Mouse (Mus musculus): Measurements from ENCODE around the gene Ralgapa1. TPM values are rescaled to one million over a fixed set of nuclear protein-coding genes. Genes with fewer than 3 reads are reported as not detected.
A peak's percentile ranks its signal among the peaks of the same experiment; 100 is the strongest.
"Not testable (repeated sequence)": the region's sequence is repeated elsewhere in the genome, so short reads cannot be mapped to it uniquely, and the experiment has no call there.

Ralgapa1 gene
- polyA plus RNA-seq, 1 experiment from 2014 or later: 22.1 TPM

- WGBS: under 1% methylated on average over 98 of the region's 109 CpGs
- Histone ChIP-seq H3K9me3 (ENCODE audit: control insufficient read depth, low read length) (no peaks in the 10 kb centered on the region), H3K9ac (ENCODE audit: low read length) (no peak overlapping the region), H3K27ac (ENCODE audit: low read depth, low read length) (no peak overlapping the region), H3K4me3 (ENCODE audit: low read depth, low read length) (peak overlapping the region; percentile 48), H3K4me1 (ENCODE audit: control insufficient read depth, insufficient read depth, low read length) (peaks cover 16% of the 10 kb centered on the region), H3K4me2 (ENCODE audit: low read depth) (peak overlapping the region; percentile 79), H3K27me3 (ENCODE audit: control insufficient read depth, insufficient read depth, low read length) (peaks cover 48% of the 10 kb centered on the region), H3K36me3 (ENCODE audit: control insufficient read depth, insufficient read depth, low read length) (no peaks in the 10 kb centered on the region)
- DNase-seq (ENCODE audit: low spot score) (peak; percentile 73), ATAC-seq (ENCODE audit: insufficient read depth, low FRiP score, low TSS enrichment) (0 out of 2 replicates have a peak, but pooled peaks have one; percentile 56)
These were observed 221.1 kb downstream of the Ralgapa1 start for GRCm38 (mm10) chr12:55599639-55600502.

DNA sequence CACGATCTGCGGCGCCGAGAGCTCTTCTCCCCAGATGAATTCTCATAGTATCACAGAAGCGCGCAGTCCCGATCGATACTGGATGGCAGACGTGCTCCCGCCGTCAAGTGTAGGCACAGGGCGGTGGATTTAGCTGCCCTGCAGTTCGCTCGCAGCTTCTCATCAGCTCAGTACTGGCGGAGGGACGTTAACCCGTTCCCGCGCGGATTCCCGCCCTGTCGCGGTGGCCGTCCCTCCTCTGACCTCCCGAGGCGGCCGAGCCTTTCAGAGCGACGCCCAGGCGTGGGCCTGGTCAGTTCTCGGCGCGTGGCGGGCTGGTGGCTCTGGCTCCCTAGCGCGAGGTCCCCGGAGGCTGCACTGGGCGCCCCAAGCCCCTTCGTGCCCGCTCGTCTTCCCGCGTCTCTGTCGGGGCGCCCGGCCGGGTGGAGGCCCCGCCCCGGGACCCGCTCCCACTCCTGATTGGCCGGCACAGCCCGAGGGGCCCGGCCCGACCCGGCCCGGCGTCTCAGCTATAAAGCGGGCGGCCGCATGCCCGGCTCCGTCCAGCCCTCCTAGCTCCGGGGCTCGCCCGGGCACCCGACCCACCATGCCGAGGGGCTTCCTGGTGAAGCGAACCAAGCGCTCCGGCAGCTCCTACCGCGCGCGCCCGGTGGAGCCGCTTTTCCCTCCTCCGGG is 221.9 kb downstream of the Ralgapa1 start, which contains the start of gene Insm2:
TSS of gene Insm2 (plus strand) at position 541 of the 675 bp plus-strand sequence.
- Histone ChIP-seq H3K27ac (ENCODE audit: low read depth, low read length) (no peak within 1 kb of the TSS), H3K27me3 (ENCODE audit: control insufficient read depth, insufficient read depth, low read length) (peaks cover 48% of the 10 kb centered on the region), H3K36me3 (ENCODE audit: control insufficient read depth, insufficient read depth, low read length) (no peaks in the 10 kb centered on the region), H3K4me3 (ENCODE audit: low read depth, low read length) (peak within 1 kb of the TSS; percentile 48), H3K4me1 (ENCODE audit: control insufficient read depth, insufficient read depth, low read length) (peaks cover 16% of the 10 kb centered on the region), H3K9me3 (ENCODE audit: control insufficient read depth, low read length) (no peaks in the 10 kb centered on the region), H3K9ac (ENCODE audit: low read length) (peak within 1 kb of the TSS; percentile 15; the same call in 1 of the 2 replicates), H3K4me2 (ENCODE audit: low read depth) (peak within 1 kb of the TSS; percentile 79)
- WGBS: under 1% methylated on average over 57 of the region's 77 CpGs
- ATAC-seq (ENCODE audit: insufficient read depth, low FRiP score, low TSS enrichment) (peak; percentile 54), DNase-seq (ENCODE audit: low spot score) (peak; percentile 47)

DNA sequence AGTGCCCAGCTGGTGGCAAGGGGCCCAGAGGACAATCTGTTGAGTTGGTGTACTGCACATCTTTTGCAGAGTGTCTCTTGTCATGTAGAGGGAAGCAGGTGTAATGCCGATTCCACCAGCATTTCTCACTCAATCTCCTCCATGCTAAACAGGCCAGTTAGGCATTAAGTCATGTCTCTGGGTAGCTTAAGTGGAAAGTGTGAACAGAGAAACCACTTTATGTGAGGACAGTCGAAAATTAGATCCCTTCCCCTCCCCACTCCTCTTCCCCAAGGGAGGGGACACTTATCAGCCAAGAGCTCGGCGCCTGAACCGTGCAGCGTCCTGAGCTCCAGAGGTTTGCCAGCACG is 222.5 kb downstream of the Ralgapa1 start:
- Histone ChIP-seq H3K27me3 (ENCODE audit: control insufficient read depth, insufficient read depth, low read length) (peaks cover 48% of the 10 kb centered on the region), H3K4me3 (ENCODE audit: low read depth, low read length) (peak overlapping the region; percentile 48), H3K9ac (ENCODE audit: low read length) (no peak overlapping the region), H3K4me1 (ENCODE audit: control insufficient read depth, insufficient read depth, low read length) (peaks cover 16% of the 10 kb centered on the region), H3K9me3 (ENCODE audit: control insufficient read depth, low read length) (no peaks in the 10 kb centered on the region), H3K27ac (ENCODE audit: low read depth, low read length) (no peak overlapping the region), H3K4me2 (ENCODE audit: low read depth) (peak overlapping the region; percentile 79), H3K36me3 (ENCODE audit: control insufficient read depth, insufficient read depth, low read length) (no peaks in the 10 kb centered on the region)
- ATAC-seq (ENCODE audit: insufficient read depth, low FRiP score, low TSS enrichment): 0 out of 2 replicates have a peak, but pooled peaks have one; percentile 5
- no peak for DNase-seq (ENCODE audit: low spot score)
- WGBS: 6% methylated on average over 7 of the region's 7 CpGs

DNA sequence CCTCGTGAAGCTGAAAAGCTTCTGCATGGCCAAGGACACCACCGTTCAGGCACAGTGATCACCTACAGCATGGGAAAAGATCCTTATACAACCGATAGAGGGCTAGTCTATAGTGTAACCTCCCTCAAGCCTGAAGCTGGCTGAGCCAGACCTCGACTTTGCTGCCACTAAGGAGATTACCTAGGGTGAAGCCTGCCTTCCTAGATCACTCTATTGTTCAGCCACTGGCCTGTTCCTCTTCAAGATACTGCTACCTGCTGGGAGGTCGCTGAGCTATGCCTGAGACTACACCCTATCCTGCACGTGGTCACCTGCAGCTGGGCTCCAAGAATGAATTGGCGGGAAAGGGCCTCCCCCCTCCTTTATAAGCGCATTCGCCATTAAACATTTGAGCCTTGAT is 234.0 kb downstream of the Ralgapa1 start:
- H3K36me3 ChIP-seq (ENCODE audit: control insufficient read depth, insufficient read depth, low read length); ATAC-seq (ENCODE audit: insufficient read depth, low FRiP score, low TSS enrichment); H3K9me3 ChIP-seq (ENCODE audit: control insufficient read depth, low read length); H3K9ac ChIP-seq (ENCODE audit: low read length); H3K27ac ChIP-seq (ENCODE audit: low read depth, low read length); H3K4me3 ChIP-seq (ENCODE audit: low read depth, low read length); DNase-seq (ENCODE audit: low spot score); H3K4me2 ChIP-seq (ENCODE audit: low read depth); H3K27me3 ChIP-seq (ENCODE audit: control insufficient read depth, insufficient read depth, low read length); H3K4me1 ChIP-seq (ENCODE audit: control insufficient read depth, insufficient read depth, low read length): not testable (repeated sequence)
- 59% methylated on average over 9 of the region's 9 CpGs for WGBS

GRCm38 (mm10) chr12:55573794-55574193 is 247.2 kb downstream of the Ralgapa1 start:
- H3K4me3 ChIP-seq (ENCODE audit: low read depth, low read length): no peak overlapping the region
- 9% methylated on average over 6 of the region's 6 CpGs for WGBS
- ATAC-seq (ENCODE audit: insufficient read depth, low FRiP score, low TSS enrichment): peak; percentile 67; the same call in 1 of the 2 replicates
- no peak overlapping the region for H3K4me2 ChIP-seq (ENCODE audit: low read depth)
- H3K27ac ChIP-seq (ENCODE audit: low read depth, low read length): no peak overlapping the region
- no peaks in the 10 kb centered on the region for H3K36me3 ChIP-seq (ENCODE audit: control insufficient read depth, insufficient read depth, low read length)
- peak; percentile 61 for DNase-seq (ENCODE audit: low spot score)
- no peaks in the 10 kb centered on the region for H3K9me3 ChIP-seq (ENCODE audit: control insufficient read depth, low read length)
- no peak overlapping the region for H3K9ac ChIP-seq (ENCODE audit: low read length)
- no peaks in the 10 kb centered on the region for H3K4me1 ChIP-seq (ENCODE audit: control insufficient read depth, insufficient read depth, low read length)
- H3K27me3 ChIP-seq (ENCODE audit: control insufficient read depth, insufficient read depth, low read length): no peaks in the 10 kb centered on the region

GRCm38 (mm10) chr12:55573089-55573488 is 247.9 kb downstream of the Ralgapa1 start:
- no peaks in the 10 kb centered on the region for H3K9me3 ChIP-seq (ENCODE audit: control insufficient read depth, low read length)
- H3K4me1 ChIP-seq (ENCODE audit: control insufficient read depth, insufficient read depth, low read length): no peaks in the 10 kb centered on the region
- no peak overlapping the region for H3K9ac ChIP-seq (ENCODE audit: low read length)
- H3K36me3 ChIP-seq (ENCODE audit: control insufficient read depth, insufficient read depth, low read length): no peaks in the 10 kb centered on the region
- DNase-seq (ENCODE audit: low spot score) (no peak), ATAC-seq (ENCODE audit: insufficient read depth, low FRiP score, low TSS enrichment) (no peak)
- no peaks in the 10 kb centered on the region for H3K27me3 ChIP-seq (ENCODE audit: control insufficient read depth, insufficient read depth, low read length)
- H3K4me3 ChIP-seq (ENCODE audit: low read depth, low read length): no peak overlapping the region
- no peak overlapping the region for H3K4me2 ChIP-seq (ENCODE audit: low read depth)
- H3K27ac ChIP-seq (ENCODE audit: low read depth, low read length): no peak overlapping the region

DNA sequence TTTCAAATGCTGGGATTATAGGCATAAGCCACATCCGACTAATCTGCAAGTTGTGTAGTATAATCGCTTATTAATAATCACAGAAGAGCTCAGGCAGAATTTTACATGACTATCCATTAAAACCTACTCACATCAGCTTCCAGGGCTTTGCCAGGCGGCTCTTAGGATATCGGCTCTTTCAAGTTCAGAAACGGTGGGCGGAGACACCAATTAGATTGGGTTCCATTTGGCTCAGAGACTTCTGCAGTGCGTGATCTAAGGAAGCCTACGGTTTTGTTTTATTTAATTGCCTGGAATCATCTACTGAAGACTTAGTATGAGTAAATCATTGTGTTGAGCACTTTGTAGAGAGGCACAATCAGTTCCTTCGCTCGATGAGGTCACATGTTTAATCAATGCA is 249.3 kb downstream of the Ralgapa1 start:
- no peak overlapping the region for H3K9ac ChIP-seq (ENCODE audit: low read length)
- no peak for DNase-seq (ENCODE audit: low spot score)
- H3K4me3 ChIP-seq (ENCODE audit: low read depth, low read length): no peak overlapping the region
- no peaks in the 10 kb centered on the region for H3K4me1 ChIP-seq (ENCODE audit: control insufficient read depth, insufficient read depth, low read length)
- no peaks in the 10 kb centered on the region for H3K9me3 ChIP-seq (ENCODE audit: control insufficient read depth, low read length)
- 86% methylated on average over 10 of the region's 10 CpGs for WGBS
- no peak for ATAC-seq (ENCODE audit: insufficient read depth, low FRiP score, low TSS enrichment)
- no peaks in the 10 kb centered on the region for H3K36me3 ChIP-seq (ENCODE audit: control insufficient read depth, insufficient read depth, low read length)
- no peak overlapping the region for H3K27ac ChIP-seq (ENCODE audit: low read depth, low read length)
- H3K27me3 ChIP-seq (ENCODE audit: control insufficient read depth, insufficient read depth, low read length): no peaks in the 10 kb centered on the region
- no peak overlapping the region for H3K4me2 ChIP-seq (ENCODE audit: low read depth)

DNA sequence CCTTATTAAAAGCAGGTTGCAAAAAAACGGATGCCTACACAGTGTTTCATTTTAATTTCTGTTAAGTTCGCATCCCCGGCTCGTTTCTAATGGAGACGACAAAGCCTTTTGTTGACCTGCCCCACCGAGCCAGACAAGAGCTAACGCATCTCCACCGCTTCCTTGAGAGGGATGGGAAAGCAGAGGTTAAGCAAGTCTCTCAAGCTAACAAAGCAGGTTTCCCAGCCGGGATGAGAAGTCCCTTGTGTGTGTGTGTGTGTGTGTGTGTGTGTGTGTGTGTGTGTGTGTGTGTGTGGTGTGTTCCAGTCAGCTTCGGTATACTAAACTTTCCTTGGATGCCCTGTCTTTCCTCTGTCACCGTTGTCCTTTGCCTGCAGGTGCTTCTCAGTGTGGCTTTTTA is 249.8 kb downstream of the Ralgapa1 start:
- Histone ChIP-seq H3K36me3 (ENCODE audit: control insufficient read depth, insufficient read depth, low read length) (no peaks in the 10 kb centered on the region), H3K27ac (ENCODE audit: low read depth, low read length) (no peak overlapping the region), H3K4me3 (ENCODE audit: low read depth, low read length) (no peak overlapping the region), H3K9ac (ENCODE audit: low read length) (no peak overlapping the region), H3K27me3 (ENCODE audit: control insufficient read depth, insufficient read depth, low read length) (no peaks in the 10 kb centered on the region), H3K9me3 (ENCODE audit: control insufficient read depth, low read length) (no peaks in the 10 kb centered on the region), H3K4me1 (ENCODE audit: control insufficient read depth, insufficient read depth, low read length) (no peaks in the 10 kb centered on the region), H3K4me2 (ENCODE audit: low read depth) (no peak overlapping the region)
- DNase-seq (ENCODE audit: low spot score) (no peak), ATAC-seq (ENCODE audit: insufficient read depth, low FRiP score, low TSS enrichment) (no peak)
- WGBS: 82% methylated on average over 11 of the region's 11 CpGs

Measured in neural tube, embryonic 11.5 days (tissue).